Mouse (Mus musculus): ENCODE data around the gene Smg6. TPM values are rescaled to one million over a fixed set of nuclear protein-coding genes. Genes with fewer than 3 reads are reported as not detected.
A peak's percentile ranks its signal among the peaks of the same experiment; 100 is the strongest.

The Smg6 gene
- polyA plus RNA-seq, 1 experiment from 2014 or later = 19.8 TPM

GRCm38 (mm10) chr11:75167643-75168589 lies 242.3 kb downstream of the Smg6 start:
- Histone ChIP-seq H3K36me3 (ENCODE audit: control insufficient read depth, insufficient read depth, low read length) (peaks cover 41% of the 10 kb centered on the region), H3K27ac (ENCODE audit: low read depth, low read length) (peak overlapping the region; percentile 96), H3K27me3 (ENCODE audit: control insufficient read depth, insufficient read depth, low read length) (peaks cover 74% of the 10 kb centered on the region), H3K9me3 (ENCODE audit: control insufficient read depth, low read length) (no peaks in the 10 kb centered on the region), H3K4me3 (ENCODE audit: low read length) (peak overlapping the region; percentile 77), H3K4me1 (ENCODE audit: control insufficient read depth, insufficient read depth, low read length) (peaks cover 33% of the 10 kb centered on the region), H3K9ac (ENCODE audit: low read depth, low read length) (peak overlapping the region; percentile 85), H3K4me2 (replicated peaks; ENCODE audit: low read depth, low read length) (peak overlapping the region; percentile 81)
- 2% methylated on average over 55 of the region's 63 CpGs for WGBS
- ATAC-seq (ENCODE audit: low FRiP score, low TSS enrichment) = no peak

DNA sequence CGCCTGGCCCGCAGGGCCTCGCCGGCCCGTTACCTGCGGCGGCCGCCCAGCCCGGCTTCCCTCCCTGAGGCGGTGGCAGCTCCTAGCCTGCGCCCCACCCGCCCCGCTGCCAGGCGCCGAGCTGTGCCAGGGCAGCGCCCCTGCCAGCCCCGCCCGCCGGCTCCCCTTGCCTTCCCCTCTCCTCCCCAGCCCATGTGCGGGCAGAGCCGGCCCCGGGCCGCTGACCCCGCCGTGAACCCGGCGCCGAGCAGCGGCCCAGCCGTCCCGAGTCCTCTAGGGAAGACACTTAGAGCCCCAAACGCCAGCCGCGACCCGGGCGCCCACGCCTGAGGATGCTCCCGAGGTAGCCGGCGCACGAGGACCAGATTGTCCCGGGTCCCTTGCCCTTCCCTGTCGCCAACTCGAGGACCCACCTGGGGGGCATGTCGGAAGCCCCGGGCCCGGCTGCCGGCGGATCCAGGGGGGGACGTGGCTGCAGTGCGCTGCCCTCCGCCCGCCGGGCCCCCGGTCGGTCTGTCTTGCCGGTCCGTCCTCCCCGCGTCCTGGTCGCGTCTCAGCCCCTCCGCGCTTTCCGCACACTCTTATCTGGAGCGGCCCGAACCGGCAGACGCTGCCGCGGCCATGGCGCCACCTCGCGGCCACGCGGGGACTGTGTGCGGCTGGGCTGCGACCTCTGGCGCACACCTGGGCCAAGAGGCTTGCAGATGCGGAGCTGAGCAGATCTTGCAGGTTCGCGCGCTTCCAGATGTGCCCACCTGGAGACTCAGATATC lies 243.2 kb downstream of the Smg6 start:
- WGBS = under 1% methylated on average over 78 of the region's 83 CpGs
- ATAC-seq (ENCODE audit: low FRiP score, low TSS enrichment) = peak; percentile 30; the same call in 1 of the 2 replicates
- peak overlapping the region; percentile 85 for H3K9ac ChIP-seq (ENCODE audit: low read depth, low read length)
- peaks cover 33% of the 10 kb centered on the region for H3K4me1 ChIP-seq (ENCODE audit: control insufficient read depth, insufficient read depth, low read length)
- H3K27ac ChIP-seq (ENCODE audit: low read depth, low read length) = peak overlapping the region; percentile 96
- H3K36me3 ChIP-seq (ENCODE audit: control insufficient read depth, insufficient read depth, low read length) = peaks cover 32% of the 10 kb centered on the region; the same call in 1 of the 2 replicates
- peaks cover 76% of the 10 kb centered on the region for H3K27me3 ChIP-seq (ENCODE audit: control insufficient read depth, insufficient read depth, low read length)
- no peaks in the 10 kb centered on the region for H3K9me3 ChIP-seq (ENCODE audit: control insufficient read depth, low read length)
- H3K4me2 ChIP-seq (replicated peaks; ENCODE audit: low read depth, low read length) = peak overlapping the region; percentile 81
- peak overlapping the region; percentile 77 for H3K4me3 ChIP-seq (ENCODE audit: low read length)

DNA sequence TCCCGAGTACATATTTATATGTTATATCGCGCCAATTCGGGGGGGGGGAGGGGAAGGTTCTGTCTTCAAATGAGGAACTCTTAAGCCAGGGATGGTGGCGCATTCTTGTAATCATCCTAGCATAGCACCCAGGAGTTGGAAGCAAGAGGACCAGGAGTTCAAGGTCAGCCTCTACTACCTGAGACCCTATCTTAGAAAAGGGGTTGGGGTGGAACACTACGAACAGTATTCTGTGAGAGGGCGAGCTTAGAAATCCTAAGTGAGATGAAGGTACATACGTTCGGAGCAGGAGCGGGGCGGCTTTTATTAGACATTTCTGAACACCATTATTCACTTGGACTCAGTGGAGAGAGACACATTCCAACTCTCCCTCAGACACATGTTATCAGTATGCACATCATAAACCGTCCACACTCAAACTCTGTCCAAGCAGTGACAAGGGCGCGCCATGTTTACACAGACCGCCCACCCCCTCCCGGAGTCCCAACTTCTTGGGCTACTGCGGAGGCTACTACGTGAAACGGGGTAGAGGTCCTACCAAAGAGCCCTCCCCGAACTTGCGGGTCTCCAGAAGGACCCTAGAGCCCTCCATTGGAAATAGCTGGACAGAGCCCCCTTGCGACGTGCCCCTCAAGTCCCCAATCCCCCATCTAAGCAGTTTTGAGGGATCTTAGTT lies 243.9 kb downstream of the Smg6 start, which contains the start of gene Hic1:
TSS of gene Hic1 (minus strand) at position 115 of the 676 bp plus-strand sequence.
- peak within 1 kb of the TSS; percentile 77 for H3K4me3 ChIP-seq (ENCODE audit: low read length)
- ATAC-seq (ENCODE audit: low FRiP score, low TSS enrichment) = 0 out of 2 replicates have a peak, but pooled peaks have one; percentile 0
- H3K9ac ChIP-seq (ENCODE audit: low read depth, low read length) = peak within 1 kb of the TSS; percentile 85
- no peaks in the 10 kb centered on the region for H3K9me3 ChIP-seq (ENCODE audit: control insufficient read depth, low read length)
- peaks cover 34% of the 10 kb centered on the region for H3K4me1 ChIP-seq (ENCODE audit: control insufficient read depth, insufficient read depth, low read length)
- peak within 1 kb of the TSS; percentile 96 for H3K27ac ChIP-seq (ENCODE audit: low read depth, low read length)
- WGBS = 3% methylated on average over 23 of the region's 23 CpGs
- peaks cover 76% of the 10 kb centered on the region for H3K27me3 ChIP-seq (ENCODE audit: control insufficient read depth, insufficient read depth, low read length)
- H3K36me3 ChIP-seq (ENCODE audit: control insufficient read depth, insufficient read depth, low read length) = peaks cover 25% of the 10 kb centered on the region; the same call in 1 of the 2 replicates
- H3K4me2 ChIP-seq (replicated peaks; ENCODE audit: low read depth, low read length) = peak within 1 kb of the TSS; percentile 81

DNA sequence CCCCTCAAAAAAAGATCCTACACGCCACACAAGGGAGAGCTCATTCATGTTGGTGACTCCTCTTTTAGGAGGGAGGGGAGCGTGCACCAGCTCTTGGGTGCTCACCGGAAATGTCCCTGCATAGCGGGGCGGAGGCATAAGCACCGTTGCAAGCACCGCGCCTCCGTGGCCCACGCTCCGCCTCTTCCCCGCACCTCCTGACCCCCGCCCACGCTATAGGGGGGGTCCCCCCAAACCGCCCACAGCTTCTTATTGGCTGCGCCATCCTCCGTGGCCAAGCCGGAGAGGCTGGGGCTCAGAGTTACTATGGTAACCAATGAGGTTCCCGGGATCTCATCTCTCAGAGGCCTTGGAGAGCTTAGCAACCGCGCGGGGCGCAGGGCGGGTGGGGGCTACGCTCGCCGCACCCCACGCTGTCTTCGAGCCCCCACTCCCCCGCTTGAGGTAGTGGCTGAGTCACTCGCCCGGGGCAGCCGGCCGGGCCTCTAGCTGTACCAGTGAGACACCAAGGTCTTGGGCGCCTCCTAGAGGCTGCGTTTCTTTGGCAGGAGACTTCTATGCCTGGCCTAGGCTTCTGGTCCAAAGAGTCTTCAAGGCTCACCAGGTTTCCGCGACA lies 244.6 kb downstream of the Smg6 start:
- Histone ChIP-seq H3K4me1 (ENCODE audit: control insufficient read depth, insufficient read depth, low read length) (peaks cover 34% of the 10 kb centered on the region), H3K27ac (ENCODE audit: low read depth, low read length) (no peak overlapping the region; the same call in 1 of the 2 replicates), H3K9me3 (ENCODE audit: control insufficient read depth, low read length) (no peaks in the 10 kb centered on the region), H3K4me3 (ENCODE audit: low read length) (peak overlapping the region; percentile 77), H3K36me3 (ENCODE audit: control insufficient read depth, insufficient read depth, low read length) (peaks cover 18% of the 10 kb centered on the region; the same call in 1 of the 2 replicates), H3K27me3 (ENCODE audit: control insufficient read depth, insufficient read depth, low read length) (peaks cover 69% of the 10 kb centered on the region), H3K9ac (ENCODE audit: low read depth, low read length) (peak overlapping the region; percentile 25), H3K4me2 (replicated peaks; ENCODE audit: low read depth, low read length) (peak overlapping the region; percentile 81)
- ATAC-seq (ENCODE audit: low FRiP score, low TSS enrichment) = peak; percentile 56
- 1% methylated on average over 37 of the region's 38 CpGs for WGBS

GRCm38 (mm10) chr11:75171186-75171865 lies 245.7 kb downstream of the Smg6 start:
- 9% methylated on average over 17 of the region's 17 CpGs for WGBS
- H3K4me1 ChIP-seq (ENCODE audit: control insufficient read depth, insufficient read depth, low read length) = peaks cover 29% of the 10 kb centered on the region
- H3K27ac ChIP-seq (ENCODE audit: low read depth, low read length) = no peak overlapping the region
- no peak overlapping the region for H3K9ac ChIP-seq (ENCODE audit: low read depth, low read length)
- peak overlapping the region; percentile 61; the same call in 1 of the 2 replicates for H3K4me3 ChIP-seq (ENCODE audit: low read length)
- no peaks in the 10 kb centered on the region for H3K9me3 ChIP-seq (ENCODE audit: control insufficient read depth, low read length)
- H3K4me2 ChIP-seq (replicated peaks; ENCODE audit: low read depth, low read length) = 0 out of 2 replicates have a peak overlapping the region, but pooled peaks have one; percentile 81
- H3K27me3 ChIP-seq (ENCODE audit: control insufficient read depth, insufficient read depth, low read length) = peaks cover 58% of the 10 kb centered on the region
- ATAC-seq (ENCODE audit: low FRiP score, low TSS enrichment) = no peak
- H3K36me3 ChIP-seq (ENCODE audit: control insufficient read depth, insufficient read depth, low read length) = peaks cover 8% of the 10 kb centered on the region; the same call in 1 of the 2 replicates

- peak overlapping the region; percentile 14; the same call in 1 of the 2 replicates for H3K9ac ChIP-seq (ENCODE audit: low read depth, low read length)
- peaks cover 6% of the 10 kb centered on the region for H3K36me3 ChIP-seq (ENCODE audit: control insufficient read depth, insufficient read depth, low read length)
- peaks cover 28% of the 10 kb centered on the region for H3K4me1 ChIP-seq (ENCODE audit: control insufficient read depth, insufficient read depth, low read length)
- under 1% methylated on average over 71 of the region's 75 CpGs for WGBS
- H3K4me2 ChIP-seq (replicated peaks; ENCODE audit: low read depth, low read length) = peak overlapping the region; percentile 81
- H3K27me3 ChIP-seq (ENCODE audit: control insufficient read depth, insufficient read depth, low read length) = peaks cover 51% of the 10 kb centered on the region
- H3K9me3 ChIP-seq (ENCODE audit: control insufficient read depth, low read length) = no peaks in the 10 kb centered on the region
- no peak overlapping the region for H3K27ac ChIP-seq (ENCODE audit: low read depth, low read length)
- H3K4me3 ChIP-seq (ENCODE audit: low read length) = peak overlapping the region; percentile 61
- no peak for ATAC-seq (ENCODE audit: low FRiP score, low TSS enrichment)
Observed at GRCm38 (mm10) chr11:75172151-75173094, 246.8 kb downstream of the Smg6 start.

GRCm38 (mm10) chr11:75173095-75173798 lies 247.6 kb downstream of the Smg6 start:
- Histone ChIP-seq H3K4me3 (ENCODE audit: low read length) (peak overlapping the region; percentile 61), H3K4me2 (replicated peaks; ENCODE audit: low read depth, low read length) (peak overlapping the region; percentile 81), H3K27me3 (ENCODE audit: control insufficient read depth, insufficient read depth, low read length) (peaks cover 43% of the 10 kb centered on the region), H3K27ac (ENCODE audit: low read depth, low read length) (no peak overlapping the region), H3K9me3 (ENCODE audit: control insufficient read depth, low read length) (no peaks in the 10 kb centered on the region), H3K4me1 (ENCODE audit: control insufficient read depth, insufficient read depth, low read length) (peaks cover 28% of the 10 kb centered on the region), H3K9ac (ENCODE audit: low read depth, low read length) (peak overlapping the region; percentile 32), H3K36me3 (ENCODE audit: control insufficient read depth, insufficient read depth, low read length) (peaks cover 12% of the 10 kb centered on the region)
- peak; percentile 59 for ATAC-seq (ENCODE audit: low FRiP score, low TSS enrichment)
- WGBS = under 1% methylated on average over 70 of the region's 71 CpGs

Data from kidney, embryonic 14.5 days (tissue).